ENCODE assay signal across 1 mouse cellular context in the genomic region with DNA sequence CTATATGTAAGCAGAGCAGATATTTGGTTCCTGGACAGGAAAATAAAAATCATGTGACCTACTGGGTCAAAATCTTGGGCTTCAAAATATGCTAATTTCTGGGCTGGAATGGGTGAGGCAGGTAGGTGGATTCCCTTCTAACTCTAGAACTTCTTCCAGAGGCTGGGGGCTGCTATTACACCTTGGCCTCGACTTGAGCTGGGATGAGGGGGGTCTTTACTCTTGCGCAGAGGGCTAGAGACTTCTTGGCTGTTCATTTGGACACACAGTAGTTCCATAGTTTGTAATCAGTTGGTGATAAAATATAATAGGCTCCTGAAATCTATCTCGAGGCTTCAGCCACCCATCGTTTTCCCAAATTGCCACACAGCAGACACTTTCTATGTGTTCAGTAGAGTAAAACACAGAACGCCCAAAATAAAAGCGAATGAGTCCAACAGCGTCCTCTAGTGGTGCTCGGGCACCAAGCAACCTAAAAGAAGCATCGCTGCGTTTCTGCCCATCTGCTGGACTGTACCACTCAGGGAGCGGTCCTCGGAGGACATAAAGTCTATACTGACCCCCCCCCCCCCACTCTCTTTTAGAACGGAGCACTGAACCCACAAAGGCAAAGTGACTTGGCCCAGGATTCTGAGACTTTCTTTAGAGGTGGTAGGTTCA.
TF ChIP-seq lines count a peak whose summit lies in the region.

No protein-coding gene starts in this region.

TF ChIP-seq in MEL, 35 proteins besides CTCF, POLR2A, EP300 and RAD21:
- no peak for TF ChIP-seq MAZ (IDR thresholded peaks at IDR 0.05; ENCODE audit: low read depth, low read length)
- TF ChIP-seq CHD2 (IDR thresholded peaks at IDR 0.05; ENCODE audit: low read length): no peak
- peak; percentile 16; the same call in 1 of the 2 replicates for TF ChIP-seq HCFC1 (IDR thresholded peaks at IDR 0.05; ENCODE audit: low read depth, low read length)
- TF ChIP-seq SIN3A (IDR thresholded peaks at IDR 0.05; ENCODE audit: low read length): peak; percentile 51; the same call in 1 of the 2 replicates
- TF ChIP-seq KAT2A (conservative IDR thresholded peaks at IDR 0.05; ENCODE audit: low read depth, low read length): no peak
- TF ChIP-seq SMC3 (IDR thresholded peaks at IDR 0.05; ENCODE audit: low read depth, low read length): peak; percentile 59
- no peak for TF ChIP-seq POLR2AphosphoS5 (IDR thresholded peaks at IDR 0.05; ENCODE audit: borderline replicate concordance, low read depth, low read length)
- 0 out of 2 replicates have a peak, but pooled peaks have one; percentile 23 for TF ChIP-seq USF1 (IDR thresholded peaks at IDR 0.05; ENCODE audit: low read depth, low read length)
- TF ChIP-seq ZC3H11A (IDR thresholded peaks at IDR 0.05; ENCODE audit: low read depth, low read length): peak; percentile 64
- no peak for TF ChIP-seq GABPA (IDR thresholded peaks at IDR 0.05; ENCODE audit: low read depth, low read length)
